Comparison of ENCODE assay signal across 9 mouse cellular contexts in the genomic region with DNA sequence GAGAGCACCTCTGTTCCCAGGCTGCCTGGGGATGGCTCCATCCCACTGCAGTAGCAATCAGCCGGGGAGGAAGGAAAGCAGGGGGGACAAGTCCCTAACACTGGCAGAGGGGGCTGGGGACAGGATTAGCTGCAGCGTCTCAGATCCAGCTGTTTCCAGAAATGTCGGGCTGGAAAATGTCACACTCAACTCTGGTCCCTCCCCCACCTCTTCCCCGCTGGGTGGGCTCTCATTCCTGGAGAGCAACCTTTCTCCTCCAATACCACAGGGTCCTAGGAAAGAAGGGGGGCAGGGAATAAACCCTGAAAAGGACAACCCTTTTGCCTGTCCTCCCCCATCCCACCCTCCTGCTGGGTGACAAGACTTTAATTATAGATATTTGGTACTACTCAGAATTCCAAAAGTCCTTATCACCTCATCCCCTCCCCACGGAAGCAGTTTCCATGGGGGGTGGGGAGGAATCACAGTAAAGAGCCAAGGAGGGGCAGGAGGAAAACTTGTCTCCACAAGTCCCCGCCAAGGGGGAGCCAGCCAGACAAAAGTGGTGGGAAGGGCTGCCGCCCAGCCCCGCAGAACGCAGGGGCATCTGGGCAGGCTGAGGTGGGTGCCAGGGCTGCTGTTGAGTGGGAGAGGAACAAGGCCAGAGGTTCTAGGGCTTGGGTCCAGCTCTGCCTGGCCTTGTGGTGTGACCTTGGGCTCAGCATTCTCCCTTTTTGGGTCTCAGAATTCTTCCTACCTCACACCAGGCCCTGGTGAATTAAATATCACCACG. TPM values are rescaled to one million over a fixed set of nuclear protein-coding genes. Genes with fewer than 3 reads are reported as not detected.
DNase-seq lines count a peak whose midpoint lies in the region; ATAC-seq and TF ChIP-seq lines count a peak whose summit lies in the region.
"Had no signal": no experiment of that assay in that cellular context is flagged by ENCODE, and none has a peak within 500 bp of the region (broad histone marks: within the 10 kb centered on the region; RNA-seq: fewer than 3 reads in every experiment).

No protein-coding gene starts in this region.

- peaks cover 2% of the 10 kb centered on the region; the same call in 1 of the 2 replicates for H3K36me3 ChIP-seq in heart, embryonic 16.5 days (ENCODE audit: control insufficient read depth, insufficient read depth)
- H3K36me3 ChIP-seq in midbrain, embryonic 13.5 days = no peaks in the 10 kb centered on the region

- no peaks in the 10 kb centered on the region for H3K9me3 ChIP-seq in heart, embryonic 16.5 days (replicated peaks; ENCODE audit: control insufficient read depth, low read length)
- no peaks in the 10 kb centered on the region for H3K9me3 ChIP-seq in midbrain, embryonic 13.5 days

- H3K9ac ChIP-seq in heart, embryonic 16.5 days (ENCODE audit: low read length) = peak overlapping the region; percentile 95
- no peak overlapping the region for H3K9ac ChIP-seq in midbrain, embryonic 13.5 days (replicated peaks)

- H3K4me1 ChIP-seq in heart, embryonic 16.5 days (ENCODE audit: control insufficient read depth, insufficient read depth, low read length) = peaks cover 81% of the 10 kb centered on the region
- H3K4me1 ChIP-seq in midbrain, embryonic 13.5 days (replicated peaks) = peaks cover 62% of the 10 kb centered on the region

- H3K4me3 ChIP-seq in layer of hippocampus, adult 2 months = peak overlapping the region; percentile 34
- H3K4me3 ChIP-seq in heart, embryonic 16.5 days (ENCODE audit: low read length) = peak overlapping the region; percentile 15; the same call in 1 of the 2 replicates
- H3K4me3 ChIP-seq in midbrain, embryonic 13.5 days (replicated peaks) = no peak overlapping the region; the same call in 1 of the 2 replicates
- H3K4me3 ChIP-seq: megakaryocyte, embryonic 14.5 days had no signal

- no peak for ATAC-seq in heart, embryonic 16.5 days (replicated peaks; ENCODE audit: extremely low read depth, insufficient read depth, low FRiP score)
- ATAC-seq in midbrain, embryonic 13.5 days = no peak

- no peak for DNase-seq in layer of hippocampus, adult 2 months (ENCODE audit: low spot score in 2 of 2)
- no peak for DNase-seq in layer of hippocampus, postnatal 36 days
- peak; percentile 68 to 74 for DNase-seq in adrenal gland, postnatal 36 days
- DNase-seq in B cell, adult 2 months = no peak
- no peak for DNase-seq in spleen, adult 12 weeks (ENCODE audit: low spot score)
- no peak for DNase-seq in layer of hippocampus, postnatal 10 days (ENCODE audit: low spot score in 2 of 2)

- peak overlapping the region; percentile 90 for H3K4me2 ChIP-seq in heart, embryonic 16.5 days (ENCODE audit: low read depth, low read length)
- H3K4me2 ChIP-seq in midbrain, embryonic 13.5 days (replicated peaks) = peak overlapping the region; percentile 18

- no peak for TF ChIP-seq CTCF in layer of hippocampus, adult 2 months (conservative IDR thresholded peaks at IDR 0.05)

- WGBS in heart, embryonic 16.5 days = 27% methylated on average over 10 of the region's 10 CpGs
- 25% methylated on average over 10 of the region's 10 CpGs for WGBS in midbrain, embryonic 13.5 days

- peak overlapping the region; percentile 87 for H3K27ac ChIP-seq in layer of hippocampus, adult 2 months
- peak overlapping the region; percentile 37 for H3K27ac ChIP-seq in heart, embryonic 16.5 days (ENCODE audit: low read length)
- no peak overlapping the region for H3K27ac ChIP-seq in midbrain, embryonic 13.5 days

- H3K27me3 ChIP-seq in heart, embryonic 16.5 days (ENCODE audit: control insufficient read depth, insufficient read depth, low read length) = no peaks in the 10 kb centered on the region
- H3K27me3 ChIP-seq in midbrain, embryonic 13.5 days = peaks cover 17% of the 10 kb centered on the region

RNA-seq across cellular contexts. Expression of a gene that starts 7.0 kb away (rescaled TPM):
- total RNA-seq in layer of hippocampus, adult 2 months (2021) = 100 to 1,000 TPM; 163 to 171 TPM
- 100 to 1,000 TPM; 152 to 158 TPM for total RNA-seq in layer of hippocampus, postnatal 36 days (2021)
- 10 to 100 TPM; 63.3 to 69.0 TPM for total RNA-seq in adrenal gland, postnatal 36 days (2021)
- polyA plus RNA-seq in heart, embryonic 16.5 days (2015; fragmentation: Nextera tagmentation; extraction: Ambion mirVana) = 5.1 and 6.5 TPM in 2 replicates
- 5.8 and 5.9 TPM in 2 replicates for polyA plus RNA-seq in midbrain, embryonic 13.5 days (2015; fragmentation: Nextera tagmentation; extraction: Ambion mirVana)
- 10 to 100 TPM; 76.5 to 81.6 TPM for total RNA-seq in layer of hippocampus, postnatal 10 days (2021)

RNA-seq across cellular contexts. Expression of a gene that starts 49.6 kb away (rescaled TPM):
- total RNA-seq in layer of hippocampus, adult 2 months (2021) = 1 to 10 TPM; 3.0 to 3.6 TPM
- total RNA-seq in layer of hippocampus, postnatal 36 days (2021) = 1 to 10 TPM; 3.2 to 3.5 TPM
- total RNA-seq in adrenal gland, postnatal 36 days (2021) = 1 to 10 TPM; 3.8 to 6.7 TPM
- 5.1 and 5.8 TPM in 2 replicates for polyA plus RNA-seq in heart, embryonic 16.5 days (2015; fragmentation: Nextera tagmentation; extraction: Ambion mirVana)
- polyA plus RNA-seq in midbrain, embryonic 13.5 days (2015; fragmentation: Nextera tagmentation; extraction: Ambion mirVana) = 1.9 and 2.7 TPM in 2 replicates
- total RNA-seq in layer of hippocampus, postnatal 10 days (2021) = 1 to 10 TPM; 4.0 TPM

Comparison
In these comparisons a context has a peak if more than half of its experiments do, and no peak if none do; other contexts are left out.
1. DNase-seq: peak in adrenal gland, postnatal 36 days (2 of 2); none in layer of hippocampus, adult 2 months (0 of 2), layer of hippocampus, postnatal 36 days (0 of 2), B cell, adult 2 months (0 of 2), spleen, adult 12 weeks (single experiment) and layer of hippocampus, postnatal 10 days (0 of 2).